Mouse (Mus musculus) cerebellum, postnatal 10 days (tissue): Measurements from ENCODE around the gene Aacs.

ENCODE experiments used
- DNase-seq, 2 experiments: peaks; one replicate each; pipeline ENCODE4 v3.0.0; 2021; ENCODE audit warnings: mixed read lengths in 2 of 2

Aacs gene

DNA sequence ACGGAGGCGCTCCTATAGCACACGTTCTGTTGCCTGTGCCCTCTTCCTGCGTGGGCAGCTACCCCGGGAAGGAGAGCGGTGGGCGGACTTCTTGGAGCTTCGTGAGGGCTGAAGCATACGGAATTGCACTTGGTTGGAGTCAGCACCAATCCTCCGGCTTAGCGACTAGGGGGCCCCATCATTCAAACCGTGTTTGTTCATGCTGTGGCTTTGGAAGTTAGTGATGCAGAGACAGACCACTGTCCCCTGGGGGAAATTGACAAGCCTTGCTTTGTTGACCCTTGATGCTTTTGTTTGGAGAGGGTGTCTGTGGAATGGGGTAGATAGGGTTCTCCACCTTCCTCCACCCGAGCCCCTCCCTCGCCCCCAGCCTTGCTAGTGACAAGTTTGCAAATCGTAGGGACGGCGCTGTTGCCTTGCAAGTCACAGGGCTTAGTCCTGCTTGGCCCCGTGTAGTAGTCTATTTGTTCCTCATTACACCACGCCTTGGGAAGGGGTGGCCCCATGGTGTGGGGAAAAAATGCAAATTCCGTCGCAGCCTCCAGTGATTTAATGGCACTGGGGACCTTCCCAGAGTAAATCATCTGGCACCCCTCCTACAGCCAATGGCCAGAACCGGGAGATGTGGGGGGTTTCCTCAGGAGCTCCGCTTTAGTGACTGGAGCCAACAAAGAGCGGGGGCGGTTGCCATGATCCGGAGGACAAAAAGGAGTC is 59.2 kb downstream of the Aacs start:
- DNase-seq, result no peak

DNA sequence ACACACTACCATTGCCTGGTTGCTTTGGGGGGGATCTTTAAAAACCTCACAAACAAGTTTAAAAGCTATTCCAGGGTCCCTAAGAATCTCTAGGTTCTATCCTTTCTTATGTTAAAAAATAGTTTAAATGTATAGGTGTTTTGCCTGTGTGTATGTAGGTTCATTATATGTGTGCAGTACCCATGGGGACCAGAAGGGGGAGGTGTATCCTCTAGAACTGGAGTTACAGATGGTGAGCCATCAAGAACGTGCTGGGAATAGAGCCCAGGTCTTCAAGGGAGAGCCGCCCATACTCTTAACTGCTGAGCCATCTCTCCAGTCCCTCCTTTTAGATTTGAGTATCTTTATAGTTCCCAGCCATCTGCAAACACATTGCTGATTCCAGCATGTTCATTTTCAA is 69.5 kb downstream of the Aacs start:
- no peak for DNase-seq

- DNase-seq, result no peak
Observed at GRCm38 (mm10) chr5:125546293-125546692, 70.7 kb downstream of the Aacs start.

GRCm38 (mm10) chr5:125549750-125550489 is 74.3 kb downstream of the Aacs start:
- no peak for DNase-seq

- no peak for DNase-seq
Observed at GRCm38 (mm10) chr5:125555732-125556131, 80.1 kb downstream of the Aacs start.

- no peak for DNase-seq
Observed at GRCm38 (mm10) chr5:125563492-125563891, 87.9 kb downstream of the Aacs start.

- DNase-seq, result no peak
Observed at GRCm38 (mm10) chr5:125565725-125566124, 90.1 kb downstream of the Aacs start.
